Mouse (Mus musculus) stomach, postnatal 0 days (tissue): ENCODE data around the gene Lclat1.

ENCODE experiments used
- CTCF ChIP-seq: IDR thresholded peaks from 2 replicates; pipeline ENCODE4 v1.5.1; 2016; ENCODE audit warnings: antibody characterized with exemption, low read depth, mild to moderate bottlenecking, moderate library complexity
- EP300 ChIP-seq: optimal IDR thresholded peaks from 2 replicates; pipeline ENCODE3; 2016; ENCODE audit warnings: antibody characterized with exemption

GRCm38 (mm10) chr17:73095070-73095469 lies 12.7 kb upstream of the Lclat1 start:
- TF ChIP-seq CTCF (no peak), EP300 (no peak)
